Mouse (Mus musculus): ENCODE results near the gene Ppp1r12c.

Gene Ppp1r12c

DNA sequence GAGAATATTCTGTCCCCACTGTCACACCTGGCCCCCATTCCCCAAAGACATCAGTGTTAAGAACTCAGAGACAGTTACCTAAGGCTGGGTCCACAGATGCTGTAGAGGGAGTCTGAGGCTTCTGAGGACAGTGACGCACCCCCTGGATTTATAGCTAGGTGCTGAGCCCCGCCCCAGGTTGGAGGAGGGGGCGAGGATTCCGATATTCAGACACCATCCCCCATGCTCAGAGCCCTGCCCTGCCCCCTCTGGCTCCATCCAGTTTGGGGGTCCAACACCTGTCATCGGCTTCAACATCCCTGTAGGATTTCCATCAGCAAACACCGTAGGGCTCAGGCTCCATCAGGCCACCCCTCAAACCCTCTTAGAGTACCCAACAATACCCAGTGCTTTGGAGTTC, 14.4 kb upstream of the Ppp1r12c start:
- no peak for DNase-seq

DNA sequence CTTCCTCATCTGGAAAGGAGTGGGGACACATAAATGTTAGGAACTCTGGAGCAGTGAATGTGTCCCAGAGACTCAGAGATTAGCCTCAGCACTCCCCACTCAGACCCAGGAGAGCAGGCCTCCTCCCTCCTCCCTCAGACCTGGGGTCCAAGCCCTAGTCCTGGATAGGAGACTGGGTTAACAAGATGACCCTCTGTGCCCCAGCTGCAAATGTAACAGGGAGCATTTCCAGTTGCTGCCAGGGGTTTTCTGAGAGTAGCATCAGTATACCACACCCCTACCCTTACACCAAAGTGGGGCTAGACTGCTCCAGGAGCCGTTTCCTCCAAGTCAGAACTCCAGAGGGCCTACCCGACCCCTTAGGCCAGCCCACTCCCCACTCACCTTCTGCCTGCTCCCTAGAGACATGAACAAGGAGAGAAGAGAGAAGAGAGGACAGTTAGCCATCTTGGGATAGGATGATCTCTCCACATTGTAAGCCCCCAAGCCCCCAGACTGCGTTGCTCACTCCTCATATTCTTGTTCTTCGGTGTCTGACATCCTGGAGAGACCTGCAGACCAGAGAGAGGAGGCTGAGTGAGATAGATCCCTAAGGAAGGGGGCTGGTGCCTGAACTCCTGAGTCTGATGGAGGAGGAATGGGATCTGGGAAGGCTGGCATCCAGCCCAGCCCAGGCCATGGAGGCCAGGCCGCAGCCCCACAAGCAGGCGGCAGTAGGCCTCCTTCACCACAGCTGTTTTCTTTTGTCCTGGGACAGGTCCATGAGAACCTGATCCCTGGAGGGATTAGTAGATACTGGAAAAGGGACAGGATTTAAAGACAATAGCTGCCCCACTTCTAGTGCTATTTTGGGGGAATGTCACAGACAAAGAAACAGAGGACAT, 12.6 kb upstream of the Ppp1r12c start:
- no peak for DNase-seq

DNA sequence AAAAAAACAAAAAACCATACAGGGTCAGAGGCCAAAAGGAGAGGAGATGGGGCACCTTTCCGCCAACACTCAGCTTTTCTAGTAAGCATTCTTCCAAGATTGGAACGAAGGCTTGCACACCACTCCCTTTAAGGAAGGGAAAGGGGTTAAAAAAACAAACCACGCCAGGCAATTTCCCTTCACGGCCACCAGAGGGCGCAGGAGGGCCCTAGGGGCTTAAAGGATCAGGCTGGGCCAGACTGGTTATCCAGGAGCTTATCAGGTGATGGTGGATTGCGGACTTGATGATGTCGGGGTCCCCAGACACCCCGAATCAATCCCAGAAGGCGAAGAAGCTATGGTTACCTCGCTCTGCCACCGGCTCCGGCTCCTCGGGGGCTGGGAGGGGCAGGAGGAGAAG, 11.8 kb upstream of the Ppp1r12c start:
- no peak for DNase-seq

DNA sequence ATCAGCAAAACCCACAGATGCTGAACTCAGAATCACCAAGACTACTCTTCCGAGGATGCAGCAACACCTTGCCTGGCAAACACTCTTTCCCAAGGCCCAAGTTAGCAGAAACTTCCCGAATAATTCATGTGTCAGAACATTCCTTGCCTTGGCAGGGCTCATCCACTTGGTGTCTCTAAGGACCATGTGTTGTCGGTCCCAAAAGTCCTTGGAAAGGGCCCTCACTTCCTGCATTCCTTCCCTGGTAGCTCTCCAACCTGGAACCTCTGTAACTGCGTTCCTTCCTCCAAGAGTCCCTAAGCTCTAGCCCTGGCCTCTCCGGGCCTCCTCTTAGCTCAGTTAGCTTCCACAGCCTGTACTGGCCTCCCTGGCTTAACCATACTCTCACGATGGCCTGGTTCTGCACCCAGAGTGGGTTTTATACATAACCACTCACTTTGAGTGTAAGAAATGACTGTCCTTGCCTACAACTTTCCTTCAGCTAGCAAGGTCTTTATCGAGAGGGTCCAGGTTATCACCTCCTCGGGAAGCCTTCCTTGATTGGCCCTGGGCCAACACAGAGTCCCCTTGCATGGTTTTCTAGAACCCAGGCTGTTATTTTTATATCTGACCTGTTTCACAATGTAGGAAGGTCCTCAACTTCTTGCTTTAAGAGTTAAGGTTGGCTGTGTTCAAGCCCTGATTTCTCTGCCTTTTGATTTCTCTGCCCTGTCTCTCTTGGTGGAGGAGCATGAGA, 10.2 kb upstream of the Ppp1r12c start:
- DNase-seq = no peak

DNA sequence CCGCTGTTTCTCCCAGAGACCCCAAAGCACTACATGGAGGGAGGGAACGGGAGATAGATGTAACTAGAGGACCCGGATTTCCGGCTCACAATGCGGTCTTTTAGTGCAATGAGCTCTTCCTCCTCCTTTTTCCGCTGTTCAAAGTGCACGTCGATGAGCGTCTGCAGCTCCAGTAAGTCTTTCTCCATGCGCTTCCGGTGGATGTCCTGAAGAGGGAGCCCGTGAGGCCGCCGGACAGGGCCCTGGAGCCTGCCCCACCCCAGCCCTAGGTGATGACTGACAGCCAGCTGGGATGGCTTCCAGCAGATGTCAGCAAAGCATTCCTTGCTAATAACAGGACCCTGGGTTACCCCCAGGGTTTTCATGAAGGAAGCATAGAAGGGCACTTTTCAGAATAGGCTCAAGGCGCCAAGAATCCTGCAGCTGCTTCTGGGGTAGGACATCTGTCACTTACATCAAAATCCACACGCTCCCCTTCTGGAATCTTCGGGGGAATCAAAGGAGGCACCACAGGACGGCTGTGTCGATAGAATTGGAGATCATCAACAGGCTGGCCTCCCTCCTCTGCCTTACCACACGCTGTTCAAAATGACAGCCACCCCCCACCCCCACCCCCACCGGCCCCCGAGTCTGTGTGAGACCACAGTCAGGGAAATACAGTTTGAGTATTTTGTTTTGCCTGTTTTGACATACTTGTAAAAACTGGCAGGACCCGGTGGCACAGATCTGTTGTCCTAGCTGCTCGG, 8.6 kb upstream of the Ppp1r12c start:
- DNase-seq = peak; percentile 70

DNA sequence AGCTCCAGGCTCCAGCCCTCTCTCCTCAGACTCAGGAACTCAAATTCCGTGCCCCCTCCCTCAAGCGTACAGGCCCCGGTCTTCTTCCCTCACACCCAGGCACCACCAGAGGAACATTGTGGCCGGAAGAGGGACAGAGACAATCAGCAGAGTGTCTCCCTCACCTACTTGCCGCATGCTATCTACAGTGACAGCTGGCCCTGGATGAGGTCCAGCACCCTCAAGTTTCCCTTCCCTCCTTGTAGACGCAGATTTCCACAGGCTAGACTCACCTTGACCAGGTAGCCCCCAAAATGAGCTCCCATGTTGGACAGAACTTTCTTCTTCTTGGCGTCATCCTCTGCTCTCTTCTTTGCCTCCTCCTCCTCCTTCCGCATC, 7.2 kb upstream of the Ppp1r12c start:
- no peak for DNase-seq

DNA sequence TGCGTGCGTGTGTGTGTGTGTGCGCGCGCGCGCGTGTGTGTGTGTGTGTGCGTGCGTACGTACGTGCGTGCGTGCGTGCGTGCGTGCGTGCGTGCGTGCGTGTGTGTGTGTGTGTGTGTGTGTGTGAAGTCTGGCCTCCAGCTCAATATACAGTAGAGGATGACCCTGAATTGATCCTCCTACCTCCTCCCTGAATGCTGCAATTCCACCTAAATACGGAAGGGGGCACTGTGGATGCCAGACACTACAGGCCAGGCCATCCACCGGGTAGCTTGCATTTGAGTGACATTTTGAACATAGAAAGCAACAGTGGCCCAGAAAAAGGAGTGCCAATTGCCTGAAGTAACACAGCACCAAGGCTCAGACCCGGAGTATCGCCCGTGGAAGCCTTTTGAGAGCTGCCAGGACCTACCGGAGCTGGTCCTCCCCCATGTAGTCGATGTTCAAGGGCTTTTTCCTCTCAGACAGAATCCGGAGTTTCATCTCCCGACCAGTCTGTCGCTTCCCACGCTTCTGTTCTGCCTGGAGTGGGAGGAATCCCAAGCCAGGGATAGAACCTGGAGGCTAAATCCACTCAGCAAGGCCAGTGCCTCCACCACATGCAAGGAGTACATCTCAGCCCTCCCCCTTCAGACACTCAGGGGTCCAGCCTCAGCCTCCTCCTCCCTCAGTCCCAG, 6.7 kb upstream of the Ppp1r12c start:
- DNase-seq = no peak

DNA sequence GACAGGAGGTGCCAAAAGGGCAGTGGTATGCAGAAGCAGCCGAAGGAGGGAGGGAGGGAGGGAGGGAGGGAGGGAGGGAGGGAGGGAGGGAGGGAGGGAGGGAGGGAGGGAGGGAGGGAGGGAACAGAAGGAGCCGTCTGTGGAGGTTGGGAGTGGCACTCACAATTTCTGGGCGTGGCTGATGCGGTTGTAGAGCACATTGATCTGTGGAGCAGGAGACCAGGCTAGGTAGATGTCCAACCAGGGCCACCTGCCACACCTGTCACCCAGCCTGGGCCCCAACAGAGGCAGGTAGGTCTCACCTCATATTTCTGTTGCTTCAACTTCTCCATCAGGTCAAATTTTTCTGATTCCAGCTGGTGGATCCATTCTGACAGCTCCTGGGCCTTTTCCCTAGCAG, 5.7 kb upstream of the Ppp1r12c start:
- no peak for DNase-seq

DNA sequence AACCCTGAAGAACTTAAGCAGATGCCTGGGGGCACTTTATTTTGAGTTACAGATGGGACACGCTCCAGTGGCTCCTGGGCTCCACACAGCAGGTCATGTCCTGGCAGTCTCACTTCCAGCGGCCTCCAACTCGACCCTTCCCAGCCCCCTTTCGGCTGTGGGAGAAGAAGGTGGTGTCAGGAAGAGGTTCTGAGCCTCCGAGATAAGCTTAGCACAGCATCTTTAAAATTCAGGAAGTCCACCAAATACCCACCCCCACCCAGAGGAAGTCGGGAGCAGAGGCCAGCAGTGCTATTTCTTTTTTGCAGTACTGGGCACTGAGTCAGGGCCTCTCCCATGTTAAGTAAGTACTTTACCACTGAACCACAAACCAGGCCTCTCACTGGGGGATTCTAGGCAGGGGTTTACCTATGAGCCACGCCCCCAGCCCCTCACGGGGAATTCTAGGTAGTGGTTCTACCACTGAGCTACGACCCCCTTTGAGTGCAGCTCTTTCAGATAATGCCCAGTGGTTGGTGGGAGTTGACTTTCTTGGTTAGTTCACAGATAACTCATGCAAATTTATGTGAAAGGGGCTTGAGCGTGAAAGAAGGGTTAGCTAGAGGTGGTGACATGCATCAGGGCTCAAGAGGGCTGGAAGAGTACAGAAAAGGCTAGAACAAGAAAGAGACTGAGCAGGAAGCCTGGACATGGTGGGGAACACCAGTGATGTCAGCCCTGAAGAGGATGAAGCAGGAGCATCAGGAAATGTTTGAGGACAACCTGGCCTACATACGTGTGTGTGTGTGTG, 3.4 kb upstream of the Ppp1r12c start:
- no peak for DNase-seq

DNA sequence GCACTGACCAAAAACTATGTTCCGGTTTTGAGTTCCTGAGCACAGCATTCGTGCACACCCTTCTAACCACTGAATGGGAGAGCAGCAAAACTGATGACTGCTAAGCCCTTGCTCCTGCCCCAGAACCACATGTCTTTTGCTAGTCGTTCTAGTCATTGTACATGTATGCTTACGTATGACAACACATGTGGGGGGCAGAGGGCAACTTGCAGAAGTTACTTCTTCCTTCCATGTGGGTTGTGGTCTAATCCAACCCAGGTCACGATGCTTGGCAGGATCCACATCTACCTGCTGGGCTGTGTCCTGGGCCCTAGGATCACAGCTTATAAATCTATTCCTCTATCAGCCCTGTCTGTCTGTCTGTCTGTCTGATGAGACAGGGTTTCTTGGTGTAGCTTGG, 2.4 kb upstream of the Ppp1r12c start:
- no peak for DNase-seq

DNA sequence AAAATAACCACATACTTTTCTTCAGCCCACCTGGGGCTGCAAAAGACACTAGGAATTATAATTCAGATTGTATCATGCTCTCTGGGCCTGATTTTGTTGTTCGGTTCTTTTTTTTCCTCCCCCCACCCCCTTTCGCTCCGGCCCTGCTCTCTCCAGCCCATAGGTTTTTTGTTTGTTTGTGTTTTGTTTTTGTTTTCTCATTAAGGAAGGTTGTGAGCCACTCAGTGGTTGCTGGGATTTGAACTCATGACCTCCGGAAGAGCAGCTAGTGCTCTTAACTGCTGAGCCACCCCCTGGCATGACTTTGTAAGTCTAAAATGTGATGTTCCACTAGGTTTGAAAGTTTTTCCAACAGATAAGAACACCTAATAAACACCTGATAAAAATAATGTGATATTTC, 1.6 kb upstream of the Ppp1r12c start:
- DNase-seq = no peak

DNA sequence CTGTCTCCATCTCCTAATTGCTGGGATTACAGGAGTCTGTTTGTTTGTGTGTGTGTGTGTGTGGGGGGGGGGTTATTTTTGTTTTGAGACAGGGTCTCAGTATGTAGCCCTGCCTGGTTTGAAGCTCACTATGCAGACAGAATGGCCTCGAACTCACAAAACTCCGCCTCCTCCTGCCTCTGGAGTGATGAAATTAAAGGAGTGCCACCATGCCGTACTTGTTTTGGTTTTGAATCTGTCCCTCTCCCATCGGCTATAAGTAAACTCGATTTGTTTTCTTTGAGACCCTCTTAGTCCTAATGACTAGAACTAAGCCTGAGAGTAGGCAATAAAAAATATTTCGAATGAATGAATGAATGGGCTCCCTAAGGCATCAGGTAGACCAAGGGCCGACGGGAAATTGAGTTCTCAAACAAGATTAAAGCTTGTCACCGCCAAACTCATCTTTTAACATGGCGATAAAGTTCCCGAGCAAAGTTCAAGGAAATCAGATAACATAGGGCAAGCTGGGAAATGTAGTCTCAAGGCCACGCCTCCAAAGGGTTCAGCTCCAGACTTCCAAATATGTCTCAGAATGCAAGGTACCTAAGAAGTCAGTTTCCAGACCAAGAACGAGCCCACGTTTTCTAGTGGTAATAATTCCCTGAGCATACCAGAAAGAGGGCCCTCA, 1.1 kb upstream of the Ppp1r12c start:
- peak; percentile 63 for DNase-seq

DNA sequence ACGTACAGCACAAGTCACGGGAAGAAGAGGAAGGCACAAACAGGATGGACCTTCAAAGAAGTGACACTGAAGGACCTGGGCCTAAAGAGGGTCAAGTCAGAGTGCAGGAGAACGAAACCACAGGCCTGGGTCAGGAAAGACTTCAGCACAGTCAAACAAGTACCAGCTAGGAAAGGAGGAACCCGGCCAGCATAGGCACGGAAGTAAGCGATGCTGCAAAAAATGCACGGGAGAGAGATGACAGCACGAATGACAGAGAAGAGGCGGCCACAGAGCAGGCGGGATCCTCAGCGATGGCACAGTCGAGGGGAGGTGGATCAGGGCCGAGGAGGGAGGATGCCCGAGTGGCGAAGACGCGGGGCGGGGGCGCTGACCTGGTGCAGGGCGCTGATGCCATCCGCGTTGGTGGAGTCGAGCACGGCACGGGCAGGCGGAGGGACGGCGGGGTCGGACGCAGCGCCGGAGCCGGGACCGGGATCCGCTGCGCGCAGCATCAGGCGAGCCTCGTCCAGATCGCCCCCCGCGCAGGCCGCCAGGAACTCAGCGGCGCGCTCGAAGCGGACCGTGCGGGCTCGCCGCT, 498 bp downstream of the Ppp1r12c start:
- DNase-seq = peak; percentile 31

DNA sequence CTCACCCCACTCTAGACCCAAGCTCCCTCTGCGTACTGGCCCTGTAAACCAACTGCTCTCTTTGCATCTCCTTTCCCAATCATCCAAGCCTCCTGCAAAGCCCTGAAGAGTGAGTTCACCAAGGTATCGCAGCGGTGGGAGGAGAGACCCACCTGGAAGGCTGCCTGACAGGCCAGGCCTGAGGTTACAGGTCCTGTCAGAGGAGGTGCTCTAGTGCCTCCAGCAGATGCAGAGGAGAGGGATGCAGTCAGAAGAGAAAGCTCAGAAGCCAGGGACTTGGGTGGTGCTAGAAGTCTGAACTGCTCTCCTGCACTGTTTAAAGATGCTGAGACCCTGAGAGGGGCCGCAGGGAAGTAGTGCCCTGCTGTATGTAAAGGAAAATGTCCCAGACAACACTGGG, 2.4 kb downstream of the Ppp1r12c start:
- DNase-seq = no peak

DNA sequence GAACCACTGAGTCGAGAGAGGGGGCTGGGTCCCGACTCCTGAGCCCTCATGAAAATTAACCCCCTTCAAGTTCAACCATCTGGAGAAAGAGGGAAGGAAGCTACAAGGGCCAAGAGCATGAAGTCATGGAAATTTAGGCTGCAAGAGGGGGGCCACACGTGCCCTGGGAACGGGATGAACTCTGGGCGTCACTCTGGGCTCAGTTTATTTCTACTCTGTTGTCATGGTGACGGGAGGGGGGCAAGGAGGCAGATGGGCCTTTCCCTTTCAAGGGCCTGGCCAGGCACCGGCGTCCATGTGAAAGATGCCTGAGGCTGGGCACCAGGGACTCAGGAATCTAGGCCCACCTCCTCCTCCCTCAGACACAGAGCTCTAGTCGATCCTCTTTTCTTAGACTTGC, 3.2 kb downstream of the Ppp1r12c start:
- DNase-seq = peak; percentile 49

DNA sequence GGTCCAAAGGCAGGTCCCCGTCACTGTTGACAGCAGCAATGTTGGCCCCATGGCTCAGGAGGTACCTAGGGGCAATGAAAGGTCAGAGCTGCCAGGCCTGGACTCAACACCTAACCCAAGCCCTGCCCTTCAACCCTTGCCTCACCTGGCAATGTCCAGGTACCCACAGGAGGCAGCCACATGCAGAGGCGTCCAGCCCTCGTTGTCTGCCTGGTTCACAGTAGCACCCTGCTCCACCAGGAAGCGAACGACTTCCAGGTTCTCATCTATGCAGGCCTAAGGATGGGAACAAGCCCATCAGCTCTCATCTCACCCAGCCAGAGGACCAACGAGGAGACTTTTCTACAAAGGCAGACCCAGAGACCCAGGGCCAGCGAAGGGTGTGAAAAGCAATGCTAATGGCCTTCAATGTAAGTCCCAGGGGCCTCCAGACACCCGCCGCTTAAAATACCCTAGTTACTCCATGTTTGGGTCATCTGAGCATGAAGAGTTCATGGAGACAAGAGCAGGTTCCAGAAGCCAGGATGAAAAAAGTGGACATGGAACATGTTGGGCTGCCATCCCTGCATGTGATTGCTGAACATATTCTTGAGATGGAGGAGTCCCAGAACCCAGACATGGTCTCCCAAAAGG, 4.1 kb downstream of the Ppp1r12c start:
- no peak for DNase-seq

DNA sequence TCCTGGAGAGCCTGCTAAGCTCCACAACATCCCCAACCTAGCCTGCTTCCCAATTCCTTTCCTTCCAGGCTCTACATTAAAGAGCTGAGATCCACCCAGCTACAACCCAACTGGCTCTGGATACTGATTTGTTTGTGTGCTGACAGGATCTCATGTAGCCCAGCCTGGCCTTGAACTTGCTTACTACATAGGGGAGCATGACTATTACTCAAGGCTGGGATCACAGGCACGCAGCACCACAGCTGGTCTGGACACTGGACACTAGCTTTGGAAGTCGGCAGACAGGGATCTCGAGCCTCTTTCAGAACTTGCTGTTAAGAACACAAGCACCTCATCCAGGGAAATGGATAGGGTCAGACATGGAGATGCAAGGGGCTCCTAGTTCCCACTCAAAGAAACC, 5.0 kb downstream of the Ppp1r12c start:
- DNase-seq = no peak

DNA sequence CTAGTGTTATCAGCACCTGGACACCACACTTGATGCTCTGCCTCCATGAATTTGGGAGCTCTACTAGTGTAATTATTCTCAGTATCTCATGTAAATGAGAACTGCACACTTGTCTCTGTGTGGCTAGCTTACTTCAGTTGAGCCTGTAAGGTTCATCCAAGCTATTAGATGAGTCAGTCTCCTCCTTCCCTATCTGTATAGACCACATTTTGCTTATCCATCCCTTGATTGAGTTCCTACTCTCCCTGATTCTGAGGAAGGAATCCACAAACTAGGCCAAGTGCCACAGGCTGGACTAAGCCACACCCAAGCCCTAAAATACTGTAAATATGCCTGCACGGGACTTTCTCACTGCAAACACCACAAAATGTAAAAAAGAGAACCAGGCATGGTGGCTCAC, 7.5 kb downstream of the Ppp1r12c start:
- DNase-seq = no peak

DNA sequence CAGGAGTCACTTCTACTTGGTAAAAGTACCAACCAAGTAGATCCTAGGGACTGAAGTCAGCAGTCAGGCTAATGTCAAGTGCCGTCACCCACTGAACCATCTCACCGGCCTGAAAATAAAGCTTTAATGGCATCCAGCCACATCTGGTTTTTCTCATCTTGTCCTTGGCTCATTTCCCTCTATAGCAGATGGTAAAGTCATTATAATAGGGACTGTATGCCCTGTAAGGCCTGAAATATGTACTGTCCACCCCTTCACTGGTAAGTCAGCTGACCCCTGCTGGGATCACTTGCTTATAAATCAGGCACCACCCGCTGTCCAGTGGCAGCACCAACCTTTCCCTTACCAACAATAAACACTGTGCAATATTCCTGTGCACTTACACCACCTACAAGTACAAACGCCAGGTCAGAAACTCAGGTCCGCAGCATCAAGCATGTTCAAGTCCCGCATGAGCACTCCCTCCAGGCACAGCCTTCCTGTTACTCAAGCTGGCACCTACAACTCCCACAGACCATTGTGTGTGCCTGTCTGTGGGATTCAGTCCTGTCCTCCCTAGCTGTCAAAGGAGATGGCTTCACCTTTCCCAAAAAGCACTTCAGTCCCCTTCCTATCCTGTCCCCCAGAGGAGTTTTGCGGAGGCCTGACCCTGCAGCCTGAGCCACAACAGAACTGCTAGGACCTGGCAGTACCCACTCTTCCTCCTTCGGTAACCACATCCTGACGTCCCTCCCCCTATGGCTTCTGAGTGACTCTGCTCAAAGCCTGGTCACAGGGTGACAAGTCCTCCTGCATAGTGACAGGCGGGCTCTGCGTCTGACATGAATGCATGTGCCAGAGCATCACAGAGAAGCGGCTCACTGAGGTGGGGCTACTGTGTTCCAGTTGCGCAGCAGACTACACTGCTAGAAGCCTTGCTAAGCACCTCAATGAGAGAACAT, 8.9 kb downstream of the Ppp1r12c start:
- no peak for DNase-seq

DNA sequence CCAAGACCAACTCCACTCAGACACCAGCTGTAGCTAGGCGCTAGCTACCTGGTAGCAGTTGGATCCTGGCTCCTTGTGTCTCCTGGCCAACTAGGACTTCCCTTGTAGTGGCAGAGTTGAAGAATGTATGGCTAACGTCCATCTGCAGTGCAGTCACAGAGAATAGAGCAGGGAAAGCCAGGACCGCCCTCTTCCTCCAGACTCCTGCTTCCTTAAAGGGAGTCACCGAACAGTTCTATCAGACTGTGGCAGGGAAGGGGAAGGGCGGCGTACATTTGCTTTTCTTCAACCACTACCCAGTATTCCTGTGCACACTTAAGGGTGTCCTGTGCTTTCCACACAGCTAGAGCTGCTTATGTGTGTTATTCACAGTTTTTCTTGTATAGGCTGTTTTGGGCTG, 10.2 kb downstream of the Ppp1r12c start:
- no peak for DNase-seq

All from kidney, adult 11 months (tissue).